Mouse (Mus musculus) hindbrain, embryonic 11.5 days (tissue): ENCODE results near the gene Ncbp3. TPM values are rescaled to one million over a fixed set of nuclear protein-coding genes. Genes with fewer than 3 reads are reported as not detected.

Source experiments
- ATAC-seq: fragments of 200-750 bp; cut with Nextera tagmentation; 2 replicates; pipeline ENCODE4 v1.8.0; 2017; ENCODE audit warnings: mild to moderate bottlenecking, moderate TSS enrichment, moderate library complexity; ENCODE audit not compliant: low FRiP score
- DNase-seq: peaks from one replicate; pipeline ENCODE4 v3.0.0-alpha.2; 2015; ENCODE audit warnings: low spot score
- H3K27ac ChIP-seq: fragments of 300-500 bp; sonication (generic); 2 replicates; pipeline ENCODE4 v1.5.1; 2014; ENCODE audit warnings: mild to moderate bottlenecking, low read depth, low read length
- H3K27me3 ChIP-seq: fragments of 300-500 bp; sonication (generic); 2 replicates; pipeline ENCODE4 v1.6.1; 2014; ENCODE audit warnings: mild to moderate bottlenecking, low read length, moderate library complexity, mixed read lengths; ENCODE audit not compliant: control insufficient read depth, insufficient read depth
- H3K36me3 ChIP-seq: fragments of 300-500 bp; sonication (generic); 2 replicates; pipeline ENCODE4 v1.6.1; 2014; ENCODE audit warnings: mild to moderate bottlenecking, low read length, moderate library complexity, mixed read lengths; ENCODE audit not compliant: control insufficient read depth, insufficient read depth
- H3K4me1 ChIP-seq: fragments of 300-500 bp; sonication (generic); replicated peaks from 2 replicates; pipeline ENCODE4 v1.6.1; 2014; ENCODE audit warnings: low read length, mixed read lengths; ENCODE audit not compliant: control insufficient read depth, insufficient read depth
- H3K4me2 ChIP-seq: fragments of 300-500 bp; sonication (generic); replicated peaks from 2 replicates; pipeline ENCODE4 v1.6.1; 2014; ENCODE audit warnings: mild to moderate bottlenecking, low read depth, low read length
- H3K4me3 ChIP-seq: fragments of 300-500 bp; sonication (generic); 2 replicates; pipeline ENCODE4 v1.5.1; 2014; ENCODE audit warnings: low read depth, low read length
- H3K9ac ChIP-seq: fragments of 300-500 bp; sonication (generic); 2 replicates; pipeline ENCODE4 v1.6.1; 2014; ENCODE audit warnings: low read depth, low read length
- H3K9me3 ChIP-seq: fragments of 300-500 bp; sonication (generic); 2 replicates; pipeline ENCODE4 v1.6.1; 2016; ENCODE audit warnings: low read length; ENCODE audit not compliant: control insufficient read depth
- WGBS: fragments of 180-500 bp; shearing (Covaris S2); extraction: QIAGEN DNeasy Blood & Tissue Kit; methylation state at CpG from one replicate; pipeline ENCODE4 v1.1.7; 2014; 5-methylcytosine and 5-hydroxymethylcytosine counted together
- polyA plus RNA-seq: library from polyadenylated mRNA; unstranded; fragments of >200 nt; fragmentation: Nextera tagmentation; extraction: Ambion mirVana; gene quantifications from 2 replicates; pipeline ENCODE4 v1.2.1, GENCODE M21; 2014

Ncbp3 gene
- polyA plus RNA-seq, 1 experiment from 2014 or later, result 12.5 TPM

DNA sequence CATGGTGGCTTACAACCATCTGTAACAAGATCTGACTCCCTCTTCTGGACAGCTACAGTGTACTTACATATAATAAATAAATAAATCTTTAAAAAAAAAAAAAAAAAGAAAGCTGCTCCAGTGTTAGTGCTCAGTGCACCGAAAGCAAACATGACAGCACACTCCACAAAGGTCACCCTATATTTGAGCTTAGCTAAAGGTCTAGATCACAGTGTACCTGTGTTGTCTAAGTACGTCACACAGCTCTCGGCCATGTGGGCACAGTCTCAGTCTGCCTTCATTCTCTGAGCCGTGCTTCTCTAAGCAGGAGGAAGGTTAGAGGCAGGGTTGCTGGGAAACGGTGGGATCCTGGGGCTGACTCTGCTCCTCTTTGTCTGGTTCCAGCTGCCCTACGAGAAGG is 78.9 kb downstream of the Ncbp3 start:
- Histone ChIP-seq H3K9me3 (no peaks in the 10 kb centered on the region), H3K27me3 (no peaks in the 10 kb centered on the region), H3K36me3 (no peaks in the 10 kb centered on the region), H3K4me1 (no peaks in the 10 kb centered on the region), H3K4me3 (no peak overlapping the region), H3K4me2 (no peak overlapping the region), H3K9ac (no peak overlapping the region), H3K27ac (no peak overlapping the region)
- DNase-seq, result no peak
- no peak for ATAC-seq
- 93% methylated on average over 6 of the region's 6 CpGs for WGBS

GRCm38 (mm10) chr11:73131020-73131419 is 83.4 kb downstream of the Ncbp3 start:
- ATAC-seq, result no peak

DNA sequence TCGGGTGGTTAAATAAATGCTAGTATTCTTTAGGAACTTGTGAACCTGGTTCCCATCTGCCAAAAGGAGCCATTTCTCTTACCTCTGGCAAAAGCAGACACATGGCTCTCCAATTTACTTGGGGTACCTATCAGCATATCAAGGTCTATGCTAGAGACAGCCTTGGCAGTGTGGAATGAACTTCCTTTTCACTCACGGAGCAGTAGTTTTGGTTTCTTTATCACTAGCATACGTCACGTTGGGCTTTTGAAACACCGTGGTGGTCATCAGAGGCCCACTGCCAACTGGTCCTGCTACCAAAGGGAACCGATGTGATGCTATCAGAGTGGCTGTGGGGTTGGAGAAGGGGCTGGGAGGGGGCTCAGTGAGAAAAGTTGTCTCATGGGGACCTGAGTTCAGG is 85.4 kb downstream of the Ncbp3 start:
- Histone ChIP-seq H3K27ac (no peak overlapping the region), H3K4me2 (no peak overlapping the region), H3K36me3 (peaks cover 4% of the 10 kb centered on the region; the same call in 1 of the 2 replicates), H3K9me3 (no peaks in the 10 kb centered on the region; the same call in 1 of the 2 replicates), H3K9ac (no peak overlapping the region), H3K27me3 (no peaks in the 10 kb centered on the region), H3K4me1 (no peaks in the 10 kb centered on the region; the same call in 1 of the 2 replicates), H3K4me3 (no peak overlapping the region)
- no peak for DNase-seq
- WGBS, result 97% methylated on average over 6 of the region's 6 CpGs
- no peak for ATAC-seq

More at GRCm38 (mm10) chr11:73131020-73131419, 83.4 kb downstream of the Ncbp3 start:
- H3K4me3 ChIP-seq, result no peak overlapping the region
- no peak for DNase-seq
- no peaks in the 10 kb centered on the region for H3K27me3 ChIP-seq
- H3K27ac ChIP-seq, result no peak overlapping the region
- peaks cover 4% of the 10 kb centered on the region; the same call in 1 of the 2 replicates for H3K36me3 ChIP-seq
- no peaks in the 10 kb centered on the region; the same call in 1 of the 2 replicates for H3K9me3 ChIP-seq
- no peak overlapping the region for H3K9ac ChIP-seq
- 82% methylated on average over 7 of the region's 7 CpGs for whole genome bisulfite sequencing
- H3K4me1 ChIP-seq, result no peaks in the 10 kb centered on the region
- no peak overlapping the region for H3K4me2 ChIP-seq

DNA sequence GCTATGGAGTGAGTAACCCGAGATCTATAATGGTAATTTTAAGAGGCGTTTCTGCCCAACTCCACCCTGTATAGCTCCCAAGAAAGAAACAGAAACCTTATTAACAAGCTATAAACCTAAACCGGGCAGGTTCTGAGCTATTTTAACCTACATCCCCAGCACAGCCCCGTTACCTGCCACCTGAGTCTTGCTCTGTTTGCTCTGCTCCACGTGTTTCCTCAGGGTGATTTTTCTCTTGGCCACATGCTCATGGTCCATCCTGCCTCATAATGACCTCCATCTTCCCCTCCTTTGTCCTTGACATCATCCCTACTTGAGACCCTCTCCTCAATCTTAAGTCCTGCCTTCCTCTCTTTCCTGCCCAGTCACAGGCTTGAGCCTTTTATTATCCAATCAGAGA is 86.6 kb downstream of the Ncbp3 start:
- H3K4me1 ChIP-seq, result no peaks in the 10 kb centered on the region; the same call in 1 of the 2 replicates

DNA sequence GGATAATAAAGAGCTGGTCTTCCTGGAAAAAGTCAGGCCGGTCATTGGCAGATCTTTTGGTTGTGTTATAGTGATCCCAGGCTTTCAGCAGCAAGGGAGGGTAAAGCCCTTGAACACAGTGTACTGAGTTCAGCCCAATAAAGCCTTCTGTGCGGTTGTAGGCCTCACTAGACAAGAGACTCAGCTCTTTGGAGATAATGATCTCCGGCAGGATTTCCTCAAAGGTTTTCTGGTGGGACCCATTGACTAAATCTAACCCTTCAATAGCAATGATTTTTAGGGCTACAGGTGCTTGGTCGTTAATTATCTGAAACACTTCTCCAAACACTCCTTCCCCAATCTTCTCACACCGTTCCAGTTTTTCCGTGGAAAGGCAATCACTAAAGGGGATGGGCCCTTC is 89.0 kb downstream of the Ncbp3 start:
- Histone ChIP-seq H3K9me3 (no peaks in the 10 kb centered on the region; the same call in 1 of the 2 replicates), H3K27ac (no peak overlapping the region), H3K4me1 (no peaks in the 10 kb centered on the region; the same call in 1 of the 2 replicates), H3K9ac (no peak overlapping the region), H3K4me2 (peak overlapping the region; percentile 77), H3K36me3 (peaks cover 4% of the 10 kb centered on the region; the same call in 1 of the 2 replicates), H3K27me3 (no peaks in the 10 kb centered on the region), H3K4me3 (no peak overlapping the region; the same call in 1 of the 2 replicates)
- ATAC-seq, result no peak
- DNase-seq, result no peak
- 92% methylated on average over 6 of the region's 6 CpGs for WGBS

More for the DNA sequence above, 86.6 kb downstream of the Ncbp3 start:
- Histone ChIP-seq H3K9ac (no peak overlapping the region), H3K4me3 (no peak overlapping the region), H3K27me3 (no peaks in the 10 kb centered on the region), H3K4me2 (no peak overlapping the region), H3K27ac (no peak overlapping the region), H3K9me3 (no peaks in the 10 kb centered on the region; the same call in 1 of the 2 replicates), H3K36me3 (peaks cover 4% of the 10 kb centered on the region; the same call in 1 of the 2 replicates)
- 93% methylated on average over 5 of the region's 5 CpGs for WGBS
- no peak for DNase-seq
- no peak for ATAC-seq

GRCm38 (mm10) chr11:73137116-73137515 is 89.5 kb downstream of the Ncbp3 start:
- peak overlapping the region; percentile 86 for H3K4me3 ChIP-seq
- WGBS, result 49% methylated on average over 11 of the region's 11 CpGs
- H3K4me1 ChIP-seq, result no peaks in the 10 kb centered on the region; the same call in 1 of the 2 replicates
- H3K9me3 ChIP-seq, result no peaks in the 10 kb centered on the region; the same call in 1 of the 2 replicates
- H3K4me2 ChIP-seq, result peak overlapping the region; percentile 77
- ATAC-seq (no peak), DNase-seq (no peak)
- H3K9ac ChIP-seq, result peak overlapping the region; percentile 76
- H3K27ac ChIP-seq, result no peak overlapping the region
- H3K27me3 ChIP-seq, result no peaks in the 10 kb centered on the region
- H3K36me3 ChIP-seq, result peaks cover 4% of the 10 kb centered on the region; the same call in 1 of the 2 replicates

DNA sequence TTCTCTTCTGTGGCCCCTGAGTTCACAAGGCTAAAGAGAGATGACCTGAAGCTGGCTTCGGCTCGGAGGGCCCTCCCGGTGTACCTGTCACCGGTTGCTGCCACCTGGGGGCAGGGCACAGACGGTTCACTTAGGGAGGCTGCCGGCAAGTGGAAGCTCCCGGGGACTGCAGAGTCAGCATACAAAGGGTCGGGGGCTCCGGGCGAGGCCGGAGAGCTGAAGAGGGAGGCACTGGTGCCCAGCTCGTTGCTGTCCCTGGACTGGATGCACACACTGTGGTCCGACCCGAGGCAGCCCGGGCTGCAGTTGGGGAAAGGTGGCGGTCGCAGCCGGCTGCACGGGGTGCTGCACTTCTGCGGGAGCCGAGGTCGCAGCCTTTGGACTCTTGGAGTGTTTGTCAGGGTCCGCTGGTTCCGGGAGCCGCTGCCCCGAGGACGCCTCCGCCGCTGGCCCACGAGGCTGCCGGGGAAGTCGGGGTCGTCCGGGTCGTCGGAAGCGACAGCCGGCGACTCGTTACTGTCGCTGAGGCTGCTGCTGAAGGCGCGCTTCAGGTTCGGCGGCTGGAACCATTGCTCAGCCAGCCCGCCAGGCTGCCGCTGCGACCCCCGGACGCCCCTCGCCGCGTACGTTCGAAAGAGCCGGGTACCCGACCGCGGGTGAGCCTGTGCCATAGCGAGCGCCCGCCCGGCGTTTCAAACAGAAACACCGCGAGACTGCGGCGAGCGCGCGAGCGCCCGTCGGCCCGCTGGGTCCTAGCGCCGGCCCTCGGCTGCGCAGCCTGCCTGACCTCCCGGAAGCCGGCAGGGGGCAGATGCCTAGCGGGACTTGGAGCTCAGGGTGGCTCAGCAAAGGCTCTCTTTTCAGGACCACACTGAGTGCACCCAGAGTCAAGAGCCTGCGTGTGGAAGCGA is 90.3 kb downstream of the Ncbp3 start, which contains the start of gene Haspin:
Gene Haspin (minus strand): TSS at position 704 of the 911 bp plus-strand sequence.
- Histone ChIP-seq H3K36me3 (peaks cover 4% of the 10 kb centered on the region; the same call in 1 of the 2 replicates), H3K27me3 (no peaks in the 10 kb centered on the region), H3K4me3 (peak within 1 kb of the TSS; percentile 86), H3K4me2 (peak within 1 kb of the TSS; percentile 77), H3K9me3 (no peaks in the 10 kb centered on the region), H3K4me1 (no peaks in the 10 kb centered on the region; the same call in 1 of the 2 replicates), H3K27ac (no peak within 1 kb of the TSS), H3K9ac (peak within 1 kb of the TSS; percentile 76)
- ATAC-seq, result peak; percentile 95
- under 1% methylated on average over 77 of the region's 84 CpGs for WGBS
- peak; percentile 96 for DNase-seq
